Mouse (Mus musculus) heart, embryonic 13.5 days (tissue): ENCODE data around the gene Sema5a. TPM values are rescaled to one million over a fixed set of nuclear protein-coding genes. Genes with fewer than 3 reads are reported as not detected.

Experiments
- ATAC-seq: fragments of 200-750 bp; cut with Nextera tagmentation; 2 replicates; pipeline ENCODE4 v1.8.0; 2017; ENCODE audit warnings: moderate TSS enrichment; ENCODE audit not compliant: insufficient number of reproducible peaks, low FRiP score, low TSS enrichment; ENCODE audit errors: extremely low read depth
- H3K27ac ChIP-seq: fragments of 300-500 bp; sonication (generic); replicated peaks from 2 replicates; pipeline ENCODE4 v1.5.1; 2015; ENCODE audit warnings: moderate library complexity, mild to moderate bottlenecking, inconsistent platforms
- H3K27me3 ChIP-seq: fragments of 300-500 bp; sonication (generic); replicated peaks from 2 replicates; pipeline ENCODE4 v1.6.1; 2015; ENCODE audit warnings: mild to moderate bottlenecking, inconsistent platforms
- H3K36me3 ChIP-seq: fragments of 300-500 bp; sonication (generic); 2 replicates; pipeline ENCODE4 v1.6.1; 2015; ENCODE audit warnings: mild to moderate bottlenecking, inconsistent platforms
- H3K4me1 ChIP-seq: fragments of 300-500 bp; sonication (generic); 2 replicates; pipeline ENCODE4 v1.6.1; 2015; ENCODE audit warnings: inconsistent platforms
- H3K4me2 ChIP-seq: fragments of 300-500 bp; sonication (generic); 2 replicates; pipeline ENCODE4 v1.6.1; 2015; ENCODE audit warnings: inconsistent platforms, mild to moderate bottlenecking, moderate library complexity
- H3K4me3 ChIP-seq: fragments of 300-500 bp; sonication (generic); 2 replicates; pipeline ENCODE4 v1.5.1; 2015; ENCODE audit warnings: moderate library complexity, mild to moderate bottlenecking, inconsistent platforms
- H3K9ac ChIP-seq: fragments of 300-500 bp; sonication (generic); 2 replicates; pipeline ENCODE4 v1.6.1; 2015; ENCODE audit warnings: inconsistent platforms, mild to moderate bottlenecking, moderate library complexity
- H3K9me3 ChIP-seq: fragments of 300-500 bp; sonication (generic); 2 replicates; pipeline ENCODE4 v1.6.1; 2016; ENCODE audit warnings: inconsistent platforms
- WGBS: fragments of 180-500 bp; shearing (Covaris S2); methylation state at CpG from one replicate; pipeline ENCODE4 v1.1.7; 2015; ENCODE audit warnings: mixed read lengths; 5-methylcytosine and 5-hydroxymethylcytosine counted together
- polyA plus RNA-seq: library from polyadenylated mRNA; unstranded; fragments of >200 nt; fragmentation: Nextera tagmentation; extraction: Ambion mirVana; gene quantifications from 2 replicates; pipeline ENCODE4 v1.2.1, GENCODE M21; 2015

The Sema5a gene
- polyA plus RNA-seq, 1 experiment from 2014 or later = 6.3 TPM

GRCm38 (mm10) chr15:32333456-32333855 lies 88.8 kb downstream of the Sema5a start:
- Histone ChIP-seq H3K36me3 (no peaks in the 10 kb centered on the region), H3K4me2 (no peak overlapping the region), H3K27me3 (no peaks in the 10 kb centered on the region), H3K4me3 (no peak overlapping the region), H3K9me3 (no peaks in the 10 kb centered on the region), H3K4me1 (peaks cover 36% of the 10 kb centered on the region), H3K27ac (no peak overlapping the region), H3K9ac (no peak overlapping the region)
- ATAC-seq = no peak
- WGBS = 54% methylated on average over 2 of the region's 2 CpGs

GRCm38 (mm10) chr15:32337810-32338209 lies 93.2 kb downstream of the Sema5a start:
- Histone ChIP-seq H3K4me2 (no peak overlapping the region), H3K36me3 (no peaks in the 10 kb centered on the region), H3K4me3 (no peak overlapping the region), H3K27ac (no peak overlapping the region), H3K27me3 (no peaks in the 10 kb centered on the region), H3K9me3 (no peaks in the 10 kb centered on the region), H3K4me1 (peaks cover 17% of the 10 kb centered on the region), H3K9ac (no peak overlapping the region)
- WGBS = 75% methylated on average over 3 of the region's 3 CpGs
- ATAC-seq = no peak

- Histone ChIP-seq H3K4me2 (no peak overlapping the region), H3K36me3 (no peaks in the 10 kb centered on the region), H3K9ac (no peak overlapping the region), H3K4me1 (peaks cover 11% of the 10 kb centered on the region), H3K4me3 (no peak overlapping the region), H3K9me3 (no peaks in the 10 kb centered on the region), H3K27me3 (no peaks in the 10 kb centered on the region), H3K27ac (no peak overlapping the region)
- WGBS = 55% methylated on average over 3 of the region's 3 CpGs
- no peak for ATAC-seq
These were observed 94.2 kb downstream of the Sema5a start for GRCm38 (mm10) chr15:32338721-32339290.

- Histone ChIP-seq H3K9me3 (no peaks in the 10 kb centered on the region), H3K36me3 (no peaks in the 10 kb centered on the region), H3K4me2 (no peak overlapping the region), H3K4me1 (peaks cover 5% of the 10 kb centered on the region), H3K4me3 (no peak overlapping the region), H3K9ac (no peak overlapping the region), H3K27me3 (no peaks in the 10 kb centered on the region), H3K27ac (no peak overlapping the region)
- ATAC-seq = no peak
- WGBS = 61% methylated on average over 5 of the region's 5 CpGs
These were observed 94.8 kb downstream of the Sema5a start for GRCm38 (mm10) chr15:32339426-32339825.

- H3K9me3 ChIP-seq = no peaks in the 10 kb centered on the region
- no peak for ATAC-seq
- H3K36me3 ChIP-seq = no peaks in the 10 kb centered on the region
- no peak overlapping the region for H3K9ac ChIP-seq
- no peaks in the 10 kb centered on the region for H3K27me3 ChIP-seq
- H3K27ac ChIP-seq = no peak overlapping the region
- 54% methylated on average over 2 of the region's 2 CpGs for WGBS
- H3K4me3 ChIP-seq = no peak overlapping the region
- H3K4me1 ChIP-seq = 0 out of 2 replicates have a peak, but pooled peaks cover 3% of the 10 kb centered on the region
- H3K4me2 ChIP-seq = no peak overlapping the region
These were observed 96.8 kb downstream of the Sema5a start for GRCm38 (mm10) chr15:32341423-32341822.

GRCm38 (mm10) chr15:32343544-32343943 lies 98.9 kb downstream of the Sema5a start:
- Histone ChIP-seq H3K4me2 (no peak overlapping the region), H3K4me3 (no peak overlapping the region), H3K27me3 (no peaks in the 10 kb centered on the region), H3K4me1 (0 out of 2 replicates have a peak, but pooled peaks cover 3% of the 10 kb centered on the region), H3K27ac (no peak overlapping the region), H3K9ac (no peak overlapping the region), H3K9me3 (no peaks in the 10 kb centered on the region), H3K36me3 (no peaks in the 10 kb centered on the region)
- ATAC-seq = no peak
- 45% methylated on average over 5 of the region's 5 CpGs for WGBS

- Histone ChIP-seq H3K36me3 (no peaks in the 10 kb centered on the region), H3K27me3 (no peaks in the 10 kb centered on the region), H3K4me2 (no peak overlapping the region), H3K9ac (no peak overlapping the region), H3K4me3 (no peak overlapping the region), H3K4me1 (0 out of 2 replicates have a peak, but pooled peaks cover 3% of the 10 kb centered on the region), H3K27ac (no peak overlapping the region), H3K9me3 (no peaks in the 10 kb centered on the region)
- ATAC-seq = no peak
- 68% methylated on average over 5 of the region's 5 CpGs for WGBS
These were observed 102.7 kb downstream of the Sema5a start for GRCm38 (mm10) chr15:32347315-32347714.

GRCm38 (mm10) chr15:32349276-32349675 lies 104.7 kb downstream of the Sema5a start:
- Histone ChIP-seq H3K9me3 (no peaks in the 10 kb centered on the region), H3K27ac (no peak overlapping the region), H3K4me2 (no peak overlapping the region), H3K27me3 (no peaks in the 10 kb centered on the region), H3K4me3 (no peak overlapping the region), H3K36me3 (no peaks in the 10 kb centered on the region), H3K4me1 (peaks cover 4% of the 10 kb centered on the region; the same call in 1 of the 2 replicates), H3K9ac (no peak overlapping the region)
- no peak for ATAC-seq
- WGBS = 80% methylated on average over 5 of the region's 5 CpGs

GRCm38 (mm10) chr15:32352995-32353394 lies 108.4 kb downstream of the Sema5a start:
- Histone ChIP-seq H3K9me3 (no peaks in the 10 kb centered on the region), H3K9ac (no peak overlapping the region), H3K4me2 (no peak overlapping the region), H3K36me3 (no peaks in the 10 kb centered on the region), H3K27ac (no peak overlapping the region), H3K4me3 (no peak overlapping the region), H3K27me3 (no peaks in the 10 kb centered on the region), H3K4me1 (peaks cover 14% of the 10 kb centered on the region)
- WGBS = 53% methylated on average over 8 of the region's 8 CpGs
- no peak for ATAC-seq

- no peak overlapping the region for H3K4me3 ChIP-seq
- 80% methylated on average over 5 of the region's 5 CpGs for WGBS
- no peaks in the 10 kb centered on the region for H3K9me3 ChIP-seq
- H3K36me3 ChIP-seq = no peaks in the 10 kb centered on the region
- no peak overlapping the region for H3K4me2 ChIP-seq
- H3K27me3 ChIP-seq = no peaks in the 10 kb centered on the region
- no peak overlapping the region for H3K27ac ChIP-seq
- peaks cover 14% of the 10 kb centered on the region for H3K4me1 ChIP-seq
- no peak overlapping the region; the same call in 1 of the 2 replicates for H3K9ac ChIP-seq
- no peak for ATAC-seq
These were observed 108.9 kb downstream of the Sema5a start for GRCm38 (mm10) chr15:32353513-32353912.

GRCm38 (mm10) chr15:32356805-32357204 lies 112.2 kb downstream of the Sema5a start:
- Histone ChIP-seq H3K36me3 (no peaks in the 10 kb centered on the region), H3K9ac (no peak overlapping the region), H3K4me1 (peaks cover 14% of the 10 kb centered on the region), H3K27me3 (no peaks in the 10 kb centered on the region), H3K4me2 (no peak overlapping the region), H3K27ac (no peak overlapping the region), H3K9me3 (no peaks in the 10 kb centered on the region), H3K4me3 (no peak overlapping the region)
- WGBS = 55% methylated on average over 5 of the region's 5 CpGs
- ATAC-seq = no peak

- Histone ChIP-seq H3K4me3 (no peak overlapping the region), H3K27me3 (no peaks in the 10 kb centered on the region), H3K9ac (no peak overlapping the region), H3K36me3 (no peaks in the 10 kb centered on the region), H3K4me2 (no peak overlapping the region), H3K9me3 (no peaks in the 10 kb centered on the region), H3K27ac (no peak overlapping the region), H3K4me1 (no peaks in the 10 kb centered on the region)
- 71% methylated on average over 4 of the region's 4 CpGs for WGBS
- ATAC-seq = no peak
These were observed 123.2 kb downstream of the Sema5a start for GRCm38 (mm10) chr15:32367841-32368240.
